Mouse (Mus musculus) brown adipose tissue, adult 24 weeks (tissue): Measurements from ENCODE around the gene Tspyl1. TPM values are rescaled to one million over a fixed set of nuclear protein-coding genes. Genes with fewer than 3 reads are reported as not detected.

Experiments
- H3K27ac ChIP-seq: fragments of 200-500 bp; replicated peaks from 2 replicates; pipeline ENCODE4 v1.5.1; 2012; ENCODE audit warnings: low read depth, mild to moderate bottlenecking, low read length
- H3K4me1 ChIP-seq: fragments of 200-500 bp; 2 replicates; pipeline ENCODE4 v1.6.1; 2012; ENCODE audit warnings: low read length, mixed read lengths; ENCODE audit not compliant: control insufficient read depth, insufficient read depth, insufficient read length
- H3K4me3 ChIP-seq: fragments of 200-500 bp; 2 replicates; pipeline ENCODE4 v1.5.1; 2012; ENCODE audit warnings: low read depth, mild to moderate bottlenecking, low read length, moderate library complexity; ENCODE audit not compliant: insufficient read depth
- polyA plus RNA-seq: library from polyadenylated mRNA; stranded (reverse); fragments of >200 nt; gene quantifications from 2 replicates; pipeline ENCODE4 v1.2.4, GENCODE M21; 2012; ENCODE audit not compliant: missing spikeins, insufficient read depth, insufficient read length

Gene Tspyl1
- polyA plus RNA-seq, 1 experiment: 34.6 TPM

DNA sequence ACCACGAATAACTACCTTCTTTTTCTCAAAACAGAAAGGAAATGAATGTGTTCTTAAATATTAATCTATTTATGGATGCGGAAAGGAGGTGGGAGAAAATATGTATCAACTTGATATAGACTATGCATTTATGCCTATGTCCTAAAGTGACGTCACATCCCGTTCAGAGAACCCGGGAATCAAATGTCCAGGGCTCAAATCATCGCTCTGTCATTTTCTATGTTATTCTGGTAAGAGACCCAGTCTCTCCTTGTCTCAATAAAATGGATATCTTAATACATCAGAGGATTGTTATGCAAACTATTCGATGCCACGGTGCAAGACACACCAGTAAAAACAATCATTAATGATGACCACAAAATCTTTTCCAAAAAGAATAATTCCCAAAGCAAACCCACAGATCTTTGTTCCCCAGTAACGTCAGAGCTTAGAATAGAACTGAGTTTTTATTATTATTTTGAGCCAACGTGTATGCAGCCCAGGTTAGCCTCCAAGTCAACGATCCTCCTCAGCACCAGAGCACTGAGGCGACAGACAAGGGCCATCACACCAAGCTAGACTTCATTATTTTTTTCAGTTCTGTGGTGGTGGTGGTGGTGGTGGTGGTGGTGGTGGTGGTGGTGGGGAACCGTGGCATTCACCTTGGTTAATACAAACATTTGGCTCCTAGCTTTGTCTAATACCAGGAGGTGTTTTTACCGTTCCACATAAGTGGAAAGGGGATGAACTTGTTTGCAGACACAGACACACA lies 604 bp upstream of the Tspyl1 start:
- Histone ChIP-seq H3K4me3 (peak overlapping the region; percentile 89), H3K27ac (peak overlapping the region; percentile 79), H3K4me1 (peaks cover 10% of the 10 kb centered on the region)

- H3K4me1 ChIP-seq: peaks cover 10% of the 10 kb centered on the region
- peak overlapping the region; percentile 56 for H3K27ac ChIP-seq
Observed at GRCm38 (mm10) chr10:34282420-34283238, 639 bp downstream of the Tspyl1 start.

GRCm38 (mm10) chr10:34296911-34297298 lies 14.9 kb downstream of the Tspyl1 start:
- Histone ChIP-seq H3K27ac (no peak overlapping the region), H3K4me3 (peak overlapping the region; percentile 76), H3K4me1 (no peaks in the 10 kb centered on the region)

More at GRCm38 (mm10) chr10:34282420-34283238, 639 bp downstream of the Tspyl1 start:
- H3K4me3 ChIP-seq: peak overlapping the region; percentile 87

GRCm38 (mm10) chr10:34297299-34297979 lies 15.4 kb downstream of the Tspyl1 start, which contains the start of gene Tspyl4:
Gene Tspyl4 (plus strand): TSS chr10:34297442.
- Histone ChIP-seq H3K4me1 (no peaks in the 10 kb centered on the region), H3K27ac (no peak within 1 kb of the TSS), H3K4me3 (peak within 1 kb of the TSS; percentile 76)

DNA sequence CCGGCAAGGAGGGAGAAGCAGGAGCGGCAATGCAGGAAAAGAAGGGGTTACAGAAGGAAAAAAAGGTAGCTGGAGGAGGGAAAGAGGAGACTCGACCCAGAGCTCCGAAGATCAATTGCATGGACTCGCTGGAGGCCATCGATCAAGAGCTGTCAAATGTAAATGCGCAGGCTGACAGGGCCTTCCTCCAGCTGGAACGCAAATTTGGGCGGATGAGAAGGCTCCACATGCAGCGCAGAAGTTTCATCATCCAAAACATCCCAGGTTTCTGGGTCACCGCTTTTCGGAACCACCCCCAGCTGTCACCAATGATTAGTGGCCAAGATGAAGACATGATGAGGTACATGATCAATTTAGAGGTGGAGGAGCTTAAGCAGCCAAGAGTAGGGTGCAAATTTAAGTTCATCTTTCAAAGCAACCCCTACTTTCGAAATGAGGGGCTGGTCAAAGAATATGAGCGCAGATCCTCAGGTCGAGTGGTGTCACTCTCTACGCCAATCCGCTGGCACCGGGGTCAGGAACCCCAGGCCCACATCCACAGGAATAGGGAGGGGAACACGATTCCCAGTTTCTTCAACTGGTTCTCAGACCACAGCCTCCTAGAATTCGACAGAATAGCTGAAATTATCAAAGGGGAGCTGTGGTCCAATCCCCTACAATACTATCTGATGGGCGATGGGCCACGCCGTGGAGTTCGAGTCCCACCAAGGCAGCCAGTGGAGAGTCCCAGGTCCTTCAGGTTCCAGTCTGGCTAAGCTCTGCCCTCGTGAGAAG lies 16.2 kb downstream of the Tspyl1 start:
- Histone ChIP-seq H3K4me1 (no peaks in the 10 kb centered on the region), H3K4me3 (peak overlapping the region; percentile 76), H3K27ac (no peak overlapping the region)

DNA sequence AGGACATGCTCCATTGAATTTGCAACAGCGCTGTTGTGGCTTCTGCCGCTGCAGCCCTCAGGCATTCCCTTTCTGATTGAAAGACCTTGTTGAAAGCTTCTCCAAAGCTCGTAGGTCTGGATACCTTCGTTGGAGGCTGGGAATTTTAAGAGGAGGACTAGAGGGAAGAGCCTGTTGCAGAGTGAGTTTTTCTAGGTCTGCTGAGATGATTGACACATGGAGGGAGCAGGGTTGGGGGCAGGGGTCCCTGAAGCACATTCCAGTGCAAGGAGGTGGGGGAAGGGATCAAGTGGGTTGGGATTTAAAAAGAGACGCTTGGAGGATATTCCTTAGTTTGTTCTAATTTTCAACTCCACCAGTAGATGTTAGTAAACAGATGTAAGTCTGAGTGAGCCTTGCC lies 18.4 kb downstream of the Tspyl1 start:
- H3K4me1 ChIP-seq: no peaks in the 10 kb centered on the region
- no peak overlapping the region for H3K27ac ChIP-seq
- H3K4me3 ChIP-seq: no peak overlapping the region

GRCm38 (mm10) chr10:34307070-34307469 lies 25.1 kb downstream of the Tspyl1 start:
- H3K27ac ChIP-seq: no peak overlapping the region
- H3K4me1 ChIP-seq: no peaks in the 10 kb centered on the region
- H3K4me3 ChIP-seq: no peak overlapping the region

- H3K4me3 ChIP-seq: no peak overlapping the region
- H3K4me1 ChIP-seq: no peaks in the 10 kb centered on the region
- no peak overlapping the region for H3K27ac ChIP-seq
Observed at GRCm38 (mm10) chr10:34309915-34310685, 28.1 kb downstream of the Tspyl1 start.

GRCm38 (mm10) chr10:34312536-34312935 lies 30.5 kb downstream of the Tspyl1 start:
- Histone ChIP-seq H3K27ac (no peak overlapping the region), H3K4me3 (no peak overlapping the region), H3K4me1 (no peaks in the 10 kb centered on the region)

- no peaks in the 10 kb centered on the region for H3K4me1 ChIP-seq
- H3K4me3 ChIP-seq: no peak overlapping the region
- H3K27ac ChIP-seq: no peak overlapping the region
Observed at GRCm38 (mm10) chr10:34316571-34317216, 34.7 kb downstream of the Tspyl1 start.

- no peaks in the 10 kb centered on the region for H3K4me1 ChIP-seq
- H3K4me3 ChIP-seq: no peak overlapping the region
- H3K27ac ChIP-seq: no peak overlapping the region
Observed at GRCm38 (mm10) chr10:34317217-34317606, 35.2 kb downstream of the Tspyl1 start.

DNA sequence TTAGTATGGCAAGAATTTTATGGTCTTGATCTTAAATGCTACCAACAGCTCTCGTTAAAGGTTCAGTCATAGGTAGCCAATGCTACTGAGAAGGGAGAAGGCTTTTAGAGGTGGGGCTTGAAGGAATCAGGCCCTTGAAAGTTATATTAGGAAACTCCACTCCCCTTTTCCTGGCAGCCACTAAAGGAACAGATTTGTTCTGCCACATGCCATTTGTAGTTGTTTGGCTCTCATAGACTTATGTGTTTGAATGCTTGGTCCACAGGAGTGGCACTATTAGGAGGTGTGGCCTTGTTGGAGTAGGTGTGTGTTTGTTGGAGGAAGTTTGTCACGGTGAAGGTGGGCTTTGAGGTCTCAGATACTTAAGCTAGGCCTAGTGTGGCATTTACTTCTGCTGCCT lies 38.8 kb downstream of the Tspyl1 start:
- H3K4me3 ChIP-seq: no peak overlapping the region
- no peak overlapping the region for H3K27ac ChIP-seq
- H3K4me1 ChIP-seq: no peaks in the 10 kb centered on the region

DNA sequence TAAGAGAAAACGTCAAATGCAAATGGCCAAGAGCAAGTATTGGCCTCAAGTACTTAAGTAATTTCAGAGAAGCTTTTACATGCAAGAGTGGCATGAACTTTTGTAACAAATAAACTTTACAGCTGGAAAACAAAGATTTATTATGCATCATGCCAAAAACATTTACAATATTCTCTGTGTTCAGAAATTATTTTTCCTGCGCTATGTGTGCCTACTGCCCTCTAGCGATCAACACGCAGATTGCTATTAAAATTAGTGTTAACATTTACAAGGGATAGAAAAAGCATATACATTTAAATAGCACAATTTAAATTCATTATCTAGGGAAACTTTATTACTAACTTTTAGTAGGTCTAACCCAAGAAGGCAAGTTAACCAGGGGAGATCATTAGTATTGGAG lies 44.7 kb downstream of the Tspyl1 start:
- Histone ChIP-seq H3K27ac (no peak overlapping the region), H3K4me1 (0 out of 2 replicates have a peak, but pooled peaks cover 3% of the 10 kb centered on the region), H3K4me3 (no peak overlapping the region)

DNA sequence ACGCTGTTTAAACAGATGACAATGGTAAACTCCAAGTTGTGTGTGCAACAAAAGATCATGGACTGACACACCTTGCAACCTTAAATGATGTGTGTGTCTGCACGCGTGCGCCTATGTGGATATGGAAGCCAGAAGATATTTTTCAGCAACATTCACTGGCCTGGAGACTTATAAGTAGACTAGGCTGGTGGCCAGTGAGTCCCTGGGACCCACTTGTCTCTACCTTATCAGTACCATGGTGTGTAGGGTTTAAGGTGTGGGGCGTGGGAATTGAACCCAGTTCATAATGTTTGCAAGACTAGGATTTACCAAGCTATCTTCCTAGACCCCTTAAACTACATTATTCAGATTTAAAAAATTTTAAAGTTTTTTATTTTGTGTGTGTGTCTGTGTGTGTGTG lies 45.2 kb downstream of the Tspyl1 start:
- H3K27ac ChIP-seq: no peak overlapping the region
- 0 out of 2 replicates have a peak, but pooled peaks cover 3% of the 10 kb centered on the region for H3K4me1 ChIP-seq
- H3K4me3 ChIP-seq: no peak overlapping the region
